Mouse (Mus musculus): ENCODE measurements around the gene Nme2.

DNA sequence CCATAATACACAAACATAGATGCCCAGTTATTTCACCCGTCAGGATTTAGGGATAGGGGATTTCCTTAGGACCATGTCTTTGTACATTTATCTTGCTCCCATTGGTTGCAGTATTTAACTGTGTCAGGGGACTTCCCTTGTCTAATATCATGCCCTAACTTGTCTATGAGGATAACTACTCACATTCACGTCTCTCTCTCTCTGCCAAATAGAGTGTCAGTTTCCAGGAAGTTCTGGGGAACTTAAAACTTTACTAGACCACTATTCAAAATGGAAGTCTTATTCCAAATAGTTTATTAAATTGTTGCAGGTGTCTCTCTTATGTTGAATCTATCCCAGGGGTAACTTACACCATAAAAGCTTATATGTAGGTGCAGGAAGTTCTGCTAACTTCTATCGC, 44.5 kb downstream of the Nme2 start:
- TF ChIP-seq POLR2A (IDR thresholded peaks at IDR 0.05; ENCODE audit: borderline replicate concordance, extremely low read depth, low read depth, low read length), result no peak
- no peak for TF ChIP-seq CTCF (IDR thresholded peaks at IDR 0.05; ENCODE audit: insufficient read depth, low read length)

All from lung, adult 2 months (tissue).